Mouse (Mus musculus): ENCODE measurements at regions not wholly inside any gene's neighbourhood (a gene's known extent, or its start where the extent isn't known, plus 50 kb on each side); places are given as distances from the start of the nearest gene placed in this dataset.
"Not testable (repeated sequence)": the region's sequence is repeated elsewhere in the genome, so short reads cannot be mapped to it uniquely, and the experiment has no call there.

GRCm38 (mm10) chr9:30662456-30662855, 235.5 kb downstream of the Snx19 start:
- no peak for DNase-seq

- DNase-seq: no peak
Observed at GRCm38 (mm10) chr9:30653961-30654360, 227.1 kb downstream of the Snx19 start.

- no peak for DNase-seq
Observed at GRCm38 (mm10) chr9:30653210-30653609, 226.3 kb downstream of the Snx19 start.

- no peak for DNase-seq
Observed at GRCm38 (mm10) chr9:30649392-30650054, 222.6 kb downstream of the Snx19 start.

- DNase-seq: no peak
Observed at GRCm38 (mm10) chr9:30633741-30634470, 207.0 kb downstream of the Snx19 start.

- no peak for DNase-seq
Observed at GRCm38 (mm10) chr9:30632164-30633146, 205.5 kb downstream of the Snx19 start.

GRCm38 (mm10) chr9:30625635-30626034, 198.7 kb downstream of the Snx19 start:
- DNase-seq: no peak

- DNase-seq: no peak
Observed at GRCm38 (mm10) chr9:30625090-30625489, 198.2 kb downstream of the Snx19 start.

- DNase-seq: no peak
Observed at GRCm38 (mm10) chr9:30624481-30624880, 197.6 kb downstream of the Snx19 start.

GRCm38 (mm10) chr9:30619325-30619724, 192.4 kb downstream of the Snx19 start:
- DNase-seq: no peak

GRCm38 (mm10) chr9:30618181-30618580, 191.3 kb downstream of the Snx19 start:
- DNase-seq: no peak

GRCm38 (mm10) chr9:30613715-30614114, 186.8 kb downstream of the Snx19 start:
- DNase-seq: no peak

- no peak for DNase-seq
Observed at GRCm38 (mm10) chr9:30613003-30613552, 186.2 kb downstream of the Snx19 start.

GRCm38 (mm10) chr9:30610328-30610727, 183.4 kb downstream of the Snx19 start:
- DNase-seq: peak; percentile 20

- no peak for DNase-seq
Observed at GRCm38 (mm10) chr9:30599756-30600155, 172.8 kb downstream of the Snx19 start.

- DNase-seq: no peak
Observed at GRCm38 (mm10) chr9:30597691-30598090, 170.8 kb downstream of the Snx19 start.

- not testable (repeated sequence) for DNase-seq
Observed at GRCm38 (mm10) chr9:30597092-30597491, 170.2 kb downstream of the Snx19 start.

GRCm38 (mm10) chr9:30592601-30593000, 165.7 kb downstream of the Snx19 start:
- DNase-seq: no peak

GRCm38 (mm10) chr9:30591246-30591645, 164.3 kb downstream of the Snx19 start:
- no peak for DNase-seq

- DNase-seq: no peak
Observed at GRCm38 (mm10) chr9:30590661-30591179, 163.8 kb downstream of the Snx19 start.

GRCm38 (mm10) chr9:30581271-30581821, 154.4 kb downstream of the Snx19 start:
- DNase-seq: no peak

GRCm38 (mm10) chr9:30580500-30580899, 153.6 kb downstream of the Snx19 start:
- no peak for DNase-seq
